Mouse (Mus musculus) ES-Bruce4 (cell line): Measurements from ENCODE around the gene Tspyl1.

Experiments
- CTCF ChIP-seq: IDR thresholded peaks from one replicate; pipeline ENCODE4 v1.8.1; 2011; ENCODE audit warnings: low read depth, low read length
- EP300 ChIP-seq: IDR thresholded peaks from 2 replicates; pipeline ENCODE4 v1.6.1; 2011; ENCODE audit warnings: low read depth, low read length; ENCODE audit not compliant: insufficient read depth
- POLR2A ChIP-seq: IDR thresholded peaks from one replicate; pipeline ENCODE4 v1.8.1; 2011; ENCODE audit warnings: low read length; ENCODE audit not compliant: insufficient read depth

- TF ChIP-seq POLR2A (no peak), CTCF (no peak), EP300 (no peak)
These were observed 45.4 kb upstream of the Tspyl1 start for GRCm38 (mm10) chr10:34236569-34236968.
